Mouse (Mus musculus): ENCODE measurements around the gene Cenpn.

The Cenpn gene

GRCm38 (mm10) chr8:116942284-116943058 lies 20.9 kb downstream of the Cenpn start:
- no peak for DNase-seq (ENCODE audit: low read depth, low spot score)

GRCm38 (mm10) chr8:116943161-116943554 lies 21.6 kb downstream of the Cenpn start, which contains the start of gene Atmin:
Gene Atmin (plus strand): TSS chr8:116943393.
- DNase-seq (ENCODE audit: low read depth, low spot score), result peak; percentile 83

DNA sequence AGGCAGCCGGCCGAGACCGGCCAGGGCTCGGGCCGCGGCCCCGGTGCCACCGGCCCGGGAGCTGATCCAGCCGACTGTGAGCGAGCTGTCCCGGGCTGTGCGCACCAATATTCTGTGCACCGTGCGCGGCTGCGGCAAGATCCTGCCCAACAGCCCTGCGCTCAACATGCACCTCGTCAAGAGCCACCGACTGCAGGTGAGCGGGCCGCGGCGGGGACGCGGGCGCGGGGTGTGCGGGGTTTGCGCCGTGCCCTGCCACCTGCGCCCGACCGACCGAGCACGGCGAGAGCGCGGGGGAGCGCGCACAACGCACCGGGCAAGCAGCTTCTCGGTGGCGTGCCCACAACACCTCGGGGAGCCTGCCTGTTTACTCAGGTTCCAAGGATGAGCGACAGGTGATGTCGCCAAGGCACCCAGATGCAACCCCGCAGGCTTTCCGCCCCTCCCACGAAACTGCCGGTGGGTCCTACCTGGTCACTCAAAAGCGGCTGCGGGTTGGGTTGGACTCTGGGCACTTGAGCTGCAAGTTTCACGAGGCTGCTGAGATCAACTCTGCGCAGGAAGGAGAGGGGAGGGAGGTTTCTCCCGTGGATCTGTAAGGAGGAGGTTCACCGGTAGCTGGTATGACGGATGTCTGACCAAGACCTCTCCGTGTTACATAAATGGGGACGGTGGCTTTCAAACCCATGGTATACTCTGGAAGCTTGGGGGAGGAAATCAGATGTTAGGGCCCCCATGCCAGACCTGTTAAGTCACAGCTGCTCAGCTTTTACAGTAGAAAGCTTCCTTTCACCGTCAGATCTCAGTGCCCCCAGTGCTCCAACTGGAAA lies 22.2 kb downstream of the Cenpn start:
- DNase-seq (ENCODE audit: low read depth, low spot score), result no peak

DNA sequence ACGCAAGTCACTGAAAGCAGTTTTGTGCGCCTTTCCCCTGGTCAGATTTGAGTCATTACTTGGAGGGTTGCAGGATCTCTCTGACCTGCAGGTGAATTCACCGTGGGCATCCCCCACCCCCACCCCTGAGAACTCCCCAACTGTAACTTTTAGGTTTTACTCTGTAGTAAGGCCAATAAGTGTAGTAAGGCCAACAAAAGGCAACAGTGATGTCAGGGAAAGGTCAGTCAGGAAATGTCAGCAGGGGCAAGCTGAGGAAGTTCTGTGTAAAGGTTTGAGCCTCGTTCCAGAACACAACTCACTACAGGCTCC lies 22.8 kb downstream of the Cenpn start:
- DNase-seq (ENCODE audit: low read depth, low spot score), result no peak

- no peak for DNase-seq (ENCODE audit: low read depth, low spot score)
Measured at GRCm38 (mm10) chr8:116945169-116945910, 23.8 kb downstream of the Cenpn start.

DNA sequence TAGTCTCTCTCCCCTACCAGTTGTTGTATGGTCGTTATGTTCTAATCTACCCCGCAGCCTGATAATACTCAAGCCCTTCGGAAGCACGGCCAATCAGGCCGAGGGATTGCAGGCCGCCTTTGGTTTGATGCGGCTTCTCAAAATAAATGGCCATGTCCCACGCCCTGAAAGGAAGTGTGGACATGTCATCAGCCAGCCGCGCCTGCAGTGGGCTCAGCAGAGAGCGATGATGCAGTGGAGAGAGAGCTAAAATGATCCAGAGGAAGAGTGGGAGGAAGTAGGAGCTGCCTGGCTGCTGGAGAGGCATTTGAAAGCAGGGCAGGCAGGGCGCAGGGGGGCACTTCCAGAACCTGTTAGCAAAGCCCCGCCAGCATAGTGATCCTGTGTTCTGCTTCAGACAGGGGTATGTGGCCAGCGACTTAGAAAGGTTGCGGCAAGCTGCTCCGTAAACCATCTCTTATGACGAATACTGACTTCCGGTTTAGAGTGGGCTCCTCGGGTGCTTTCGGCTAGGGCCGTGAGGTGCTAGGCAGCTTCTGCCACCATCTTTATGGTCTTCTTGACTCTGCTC lies 24.8 kb downstream of the Cenpn start:
- no peak for DNase-seq (ENCODE audit: low read depth, low spot score)

GRCm38 (mm10) chr8:116946851-116947250 lies 25.3 kb downstream of the Cenpn start:
- no peak for DNase-seq (ENCODE audit: low read depth, low spot score)

- no peak for DNase-seq (ENCODE audit: low read depth, low spot score)
Measured at GRCm38 (mm10) chr8:116947589-116947988, 26.1 kb downstream of the Cenpn start.

DNA sequence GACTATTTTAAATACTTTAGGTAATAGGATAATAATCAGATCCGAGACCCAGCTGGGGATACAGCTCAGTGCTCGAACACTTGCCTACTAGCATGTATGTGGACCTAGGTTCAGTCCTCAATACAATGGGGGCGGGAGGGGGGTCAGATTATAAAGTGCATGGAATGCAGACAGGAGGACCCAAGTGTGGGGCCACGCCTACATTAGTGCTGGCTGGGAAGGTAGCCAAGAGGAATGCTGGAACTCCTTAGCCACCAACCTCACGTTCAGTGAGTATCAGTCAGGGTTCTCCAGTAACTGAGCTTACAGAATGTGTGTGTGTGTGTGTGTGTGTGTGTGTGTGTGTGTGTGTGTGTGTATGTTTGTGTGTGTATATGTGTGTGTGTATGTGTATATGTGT lies 29.8 kb downstream of the Cenpn start:
- DNase-seq (ENCODE audit: low read depth, low spot score), result no peak

DNA sequence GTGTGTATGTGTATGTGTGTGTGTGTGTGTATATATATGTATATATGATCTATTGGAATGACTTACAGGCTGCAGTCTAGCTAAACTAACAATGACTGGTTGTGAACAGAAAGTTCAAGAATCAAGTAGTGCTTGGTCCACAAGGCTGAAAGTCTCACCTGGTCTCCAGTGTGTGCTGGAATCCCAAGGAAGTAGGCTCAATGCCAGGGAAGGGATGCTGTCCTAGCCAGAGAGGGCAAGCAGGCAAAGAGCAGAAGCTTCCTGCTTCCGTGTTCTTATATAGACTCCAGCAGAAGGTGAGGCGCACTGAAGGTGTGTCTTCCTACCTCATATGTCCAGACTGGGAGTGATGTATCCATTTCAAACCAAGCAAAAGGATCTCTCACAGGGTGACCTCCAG lies 30.2 kb downstream of the Cenpn start:
- DNase-seq (ENCODE audit: low read depth, low spot score), result no peak

DNA sequence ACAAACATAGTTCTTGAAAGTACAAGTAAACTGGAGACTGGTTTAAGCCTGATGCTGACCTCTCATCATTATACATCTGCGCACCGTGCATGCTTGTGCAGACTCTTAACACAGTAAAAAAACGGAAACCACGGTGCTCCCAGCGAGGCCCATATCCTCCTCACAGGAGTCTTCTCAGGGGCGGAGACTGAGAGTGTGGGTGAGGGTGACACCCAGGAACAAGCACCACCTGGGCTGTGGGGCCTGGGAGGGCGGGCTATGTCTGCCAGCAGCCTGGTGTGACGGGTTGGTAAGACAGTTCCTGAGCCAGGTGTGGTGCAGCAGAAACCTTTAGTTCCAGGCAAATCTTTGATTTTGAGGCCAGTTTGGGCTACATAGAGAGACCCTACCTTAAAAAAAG lies 30.9 kb downstream of the Cenpn start:
- no peak for DNase-seq (ENCODE audit: low read depth, low spot score)

- no peak for DNase-seq (ENCODE audit: low read depth, low spot score)
Measured at GRCm38 (mm10) chr8:116954415-116954814, 32.9 kb downstream of the Cenpn start.

GRCm38 (mm10) chr8:116969531-116969930 lies 48.0 kb downstream of the Cenpn start:
- DNase-seq (ENCODE audit: low read depth, low spot score), result no peak

- no peak for DNase-seq (ENCODE audit: low read depth, low spot score)
Measured at GRCm38 (mm10) chr8:116975066-116975465, 53.5 kb downstream of the Cenpn start.

- no peak for DNase-seq (ENCODE audit: low read depth, low spot score)
Measured at GRCm38 (mm10) chr8:116975606-116976005, 54.1 kb downstream of the Cenpn start.

DNA sequence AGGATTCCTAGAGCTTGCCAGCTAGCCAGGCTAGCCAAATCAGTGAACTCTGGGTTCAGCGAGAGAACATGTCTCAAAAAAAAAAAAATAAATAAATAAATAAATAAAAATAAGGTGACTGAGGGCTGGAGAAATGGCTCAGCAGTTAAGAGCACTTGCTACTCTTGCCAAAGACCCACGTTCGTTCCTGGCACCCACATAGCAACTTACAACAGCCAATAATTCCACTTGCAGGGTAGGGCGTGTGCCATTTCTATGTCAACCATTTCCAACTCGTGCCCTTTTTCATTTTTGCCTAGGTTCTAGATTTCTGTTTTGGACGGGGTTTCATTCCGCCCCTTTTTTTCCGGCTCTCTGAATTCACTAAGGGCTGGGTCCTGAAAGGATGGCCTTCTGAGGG lies 56.5 kb downstream of the Cenpn start:
- no peak for DNase-seq (ENCODE audit: low read depth, low spot score)

DNA sequence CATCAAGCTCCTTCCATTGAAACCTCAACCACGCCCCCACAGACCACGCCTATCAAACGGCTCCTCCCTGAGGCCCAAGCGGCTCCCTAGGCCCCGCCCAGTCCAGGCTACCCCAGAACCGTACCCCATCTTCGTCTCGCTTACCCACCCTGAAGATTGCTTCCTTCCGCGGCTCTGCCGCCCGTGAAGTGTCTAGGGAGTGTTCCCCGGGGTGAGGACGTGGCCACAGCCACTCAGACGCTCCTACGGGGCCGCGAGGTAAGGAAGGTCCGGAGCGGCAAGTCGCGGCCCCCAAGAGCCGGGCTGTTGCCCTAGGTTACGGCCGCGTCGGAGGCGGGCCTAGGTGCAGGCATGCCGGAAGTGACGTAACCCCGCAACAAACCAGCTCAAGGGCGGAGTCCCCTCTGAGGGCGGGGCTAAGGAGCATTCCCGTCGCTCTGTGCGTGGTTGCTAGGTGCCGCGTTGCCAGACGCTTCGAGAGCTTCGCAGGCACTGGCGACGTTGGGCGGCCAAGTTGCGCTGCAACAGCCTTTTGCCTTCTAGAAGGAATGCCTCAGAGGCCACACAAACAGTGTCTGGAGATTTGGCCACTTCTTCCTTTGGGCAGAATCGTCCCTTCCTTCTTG lies 57.2 kb downstream of the Cenpn start, which contains the start of gene 1700030J22Rik:
TSS of gene 1700030J22Rik (minus strand) at position 329 of the 626 bp plus-strand sequence.
- DNase-seq (ENCODE audit: low read depth, low spot score), result peak; percentile 99

DNA sequence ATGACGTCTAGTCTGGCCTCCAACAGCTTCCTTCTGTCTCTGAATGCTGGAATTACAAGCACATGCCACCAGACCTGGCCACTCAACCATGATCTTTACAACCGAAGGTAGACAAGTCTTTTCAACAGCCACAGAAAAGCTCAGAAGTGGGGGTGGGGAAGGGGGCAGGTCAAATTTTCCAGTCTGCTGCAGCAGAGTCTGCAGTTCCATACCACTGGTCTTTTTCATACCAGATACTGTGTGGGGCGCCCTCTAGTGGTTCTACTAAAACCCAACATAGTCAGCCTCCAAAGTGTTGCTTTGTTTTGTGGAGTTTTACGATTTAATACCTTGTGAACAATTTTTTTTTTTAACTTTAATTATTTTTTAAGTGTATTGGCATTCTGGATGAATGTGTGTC lies 58.6 kb downstream of the Cenpn start:
- no peak for DNase-seq (ENCODE audit: low read depth, low spot score)

- DNase-seq (ENCODE audit: low read depth, low spot score), result no peak
Measured at GRCm38 (mm10) chr8:116989842-116990241, 68.3 kb downstream of the Cenpn start.

All from WW6 (cell line).